Mouse (Mus musculus) heart, postnatal 0 days (tissue): ENCODE measurements at regions not wholly inside any gene's neighbourhood (a gene's known extent, or its start where the extent isn't known, plus 50 kb on each side); places are given as distances from the start of the nearest gene placed in this dataset.

Experiments used
- ATAC-seq: fragments of 200-750 bp; cut with Nextera tagmentation; 2 replicates; pipeline ENCODE4 v1.8.0; 2017; ENCODE audit warnings: low read depth, moderate number of reproducible peaks, moderate library complexity; ENCODE audit not compliant: insufficient read depth
- DNase-seq: peaks from one replicate; pipeline ENCODE4 v3.0.0-alpha.2; 2016; ENCODE audit warnings: low spot score
- H3K27ac ChIP-seq: fragments of 300-500 bp; sonication (generic); 2 replicates; pipeline ENCODE4 v1.5.1; 2014; ENCODE audit warnings: low read depth, mild to moderate bottlenecking
- H3K27me3 ChIP-seq: fragments of 300-500 bp; sonication (generic); 2 replicates; pipeline ENCODE4 v1.6.1; 2014; ENCODE audit warnings: low read length, mixed read lengths; ENCODE audit not compliant: control insufficient read depth, insufficient read depth
- H3K36me3 ChIP-seq: fragments of 300-500 bp; sonication (generic); replicated peaks from 2 replicates; pipeline ENCODE4 v1.6.1; 2014; ENCODE audit warnings: low read length, mixed read lengths; ENCODE audit not compliant: control insufficient read depth, insufficient read depth
- H3K4me1 ChIP-seq: fragments of 300-500 bp; sonication (generic); 2 replicates; pipeline ENCODE4 v1.6.1; 2014; ENCODE audit warnings: antibody characterized with exemption; ENCODE audit not compliant: control insufficient read depth, insufficient read depth
- H3K4me2 ChIP-seq: fragments of 300-500 bp; sonication (generic); 2 replicates; pipeline ENCODE4 v1.6.1; 2014; ENCODE audit warnings: low read depth, mild to moderate bottlenecking, low read length, moderate library complexity
- H3K4me3 ChIP-seq: fragments of 300-500 bp; sonication (generic); 2 replicates; pipeline ENCODE4 v1.5.1; 2014; ENCODE audit warnings: low read depth, low read length
- H3K9ac ChIP-seq: fragments of 300-500 bp; sonication (generic); replicated peaks from 2 replicates; pipeline ENCODE4 v1.6.1; 2014; ENCODE audit warnings: low read depth, low read length, mixed read lengths
- H3K9me3 ChIP-seq: fragments of 300-500 bp; sonication (generic); replicated peaks from 2 replicates; pipeline ENCODE4 v1.6.1; 2016; ENCODE audit warnings: low read length; ENCODE audit not compliant: control insufficient read depth
- CTCF ChIP-seq: IDR thresholded peaks from 2 replicates; pipeline ENCODE4 v1.5.1; 2016; ENCODE audit warnings: antibody characterized with exemption, control low read depth, low read depth
- EP300 ChIP-seq: IDR thresholded peaks from 2 replicates; pipeline ENCODE4 v1.6.1; 2016; ENCODE audit warnings: antibody characterized with exemption, low read depth
- WGBS: fragments of 180-500 bp; shearing (Covaris S2); extraction: QIAGEN DNeasy Blood & Tissue Kit; methylation state at CpG from one replicate; pipeline ENCODE4 v1.1.7; 2014; 5-methylcytosine and 5-hydroxymethylcytosine counted together

- Histone ChIP-seq H3K4me3 (no peak overlapping the region), H3K9ac (no peak overlapping the region), H3K27ac (no peak overlapping the region), H3K4me1 (0 out of 2 replicates have a peak, but pooled peaks cover 3% of the 10 kb centered on the region), H3K4me2 (no peak overlapping the region), H3K36me3 (no peaks in the 10 kb centered on the region), H3K9me3 (no peaks in the 10 kb centered on the region), H3K27me3 (no peaks in the 10 kb centered on the region)
- ATAC-seq: no peak
- no peak for TF ChIP-seq CTCF
- no peak for TF ChIP-seq EP300
- 57% methylated on average over 4 of the region's 4 CpGs for WGBS
- no peak for DNase-seq
These were observed 579.2 kb upstream of the 2610301B20Rik start for GRCm38 (mm10) chr4:10295012-10295530.

DNA sequence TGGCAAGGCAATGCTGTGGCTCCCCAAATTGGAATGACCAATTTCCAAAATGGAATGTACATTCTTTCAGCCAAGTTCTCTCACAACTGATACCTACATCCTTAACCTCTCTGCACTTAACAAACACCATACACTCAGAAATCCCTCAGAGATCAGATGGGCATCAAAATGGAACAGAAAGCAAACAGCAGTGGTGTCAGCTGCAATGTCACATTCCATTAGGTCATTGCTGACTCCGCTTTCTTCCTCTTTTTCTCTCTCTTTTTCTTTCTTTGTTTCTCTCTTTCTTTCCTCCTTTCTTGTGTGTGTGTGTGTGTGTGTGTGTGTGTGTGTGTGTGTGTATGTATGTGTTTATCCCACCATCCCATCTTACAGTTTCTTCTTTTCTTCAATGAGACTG lies 578.1 kb upstream of the 2610301B20Rik start:
- no peak overlapping the region for H3K4me2 ChIP-seq
- H3K36me3 ChIP-seq: no peaks in the 10 kb centered on the region
- DNase-seq: no peak
- TF ChIP-seq CTCF: no peak
- TF ChIP-seq EP300: no peak
- H3K4me3 ChIP-seq: no peak overlapping the region
- no peak overlapping the region for H3K27ac ChIP-seq
- ATAC-seq: no peak
- H3K4me1 ChIP-seq: 0 out of 2 replicates have a peak, but pooled peaks cover 3% of the 10 kb centered on the region
- no peaks in the 10 kb centered on the region for H3K9me3 ChIP-seq
- no peak overlapping the region for H3K9ac ChIP-seq
- H3K27me3 ChIP-seq: no peaks in the 10 kb centered on the region
- WGBS: 79% methylated on average over 1 of the region's 1 CpGs

- no peaks in the 10 kb centered on the region for H3K36me3 ChIP-seq
- H3K27ac ChIP-seq: no peak overlapping the region
- H3K9ac ChIP-seq: no peak overlapping the region
- 28% methylated on average over 5 of the region's 5 CpGs for WGBS
- no peaks in the 10 kb centered on the region for H3K27me3 ChIP-seq
- ATAC-seq: no peak
- H3K4me3 ChIP-seq: no peak overlapping the region
- H3K4me2 ChIP-seq: no peak overlapping the region
- H3K9me3 ChIP-seq: no peaks in the 10 kb centered on the region
- no peak for TF ChIP-seq CTCF
- no peak for TF ChIP-seq EP300
- DNase-seq: no peak
- peaks cover 5% of the 10 kb centered on the region for H3K4me1 ChIP-seq
These were observed 562.4 kb upstream of the 2610301B20Rik start for GRCm38 (mm10) chr4:10311886-10312285.

DNA sequence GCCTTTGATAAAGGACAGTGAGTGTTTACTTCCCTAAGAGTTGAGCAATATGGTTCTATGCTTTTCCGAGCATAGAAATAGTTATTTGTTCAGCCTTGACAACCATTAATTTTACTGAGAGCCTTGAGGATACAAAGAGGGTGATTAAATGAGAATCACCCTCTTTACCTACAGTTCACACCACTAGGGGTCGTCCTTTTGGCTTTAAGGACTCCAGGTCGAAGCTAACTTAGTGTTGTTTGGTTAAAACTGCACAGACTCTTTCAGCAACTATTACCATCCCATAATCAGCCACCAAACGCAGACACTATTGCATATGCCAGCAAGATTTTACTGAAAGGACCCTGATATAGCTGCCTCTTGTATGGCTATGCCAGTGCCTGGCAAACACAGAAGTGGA lies 559.2 kb upstream of the 2610301B20Rik start:
- no peaks in the 10 kb centered on the region for H3K36me3 ChIP-seq
- 53% methylated on average over 4 of the region's 4 CpGs for WGBS
- H3K27me3 ChIP-seq: no peaks in the 10 kb centered on the region
- no peak overlapping the region for H3K9ac ChIP-seq
- H3K9me3 ChIP-seq: no peaks in the 10 kb centered on the region
- H3K4me2 ChIP-seq: no peak overlapping the region
- DNase-seq (no peak), ATAC-seq (no peak)
- TF ChIP-seq CTCF: no peak
- TF ChIP-seq EP300: no peak
- no peak overlapping the region for H3K4me3 ChIP-seq
- H3K4me1 ChIP-seq: peaks cover 5% of the 10 kb centered on the region
- H3K27ac ChIP-seq: peak overlapping the region; percentile 73

DNA sequence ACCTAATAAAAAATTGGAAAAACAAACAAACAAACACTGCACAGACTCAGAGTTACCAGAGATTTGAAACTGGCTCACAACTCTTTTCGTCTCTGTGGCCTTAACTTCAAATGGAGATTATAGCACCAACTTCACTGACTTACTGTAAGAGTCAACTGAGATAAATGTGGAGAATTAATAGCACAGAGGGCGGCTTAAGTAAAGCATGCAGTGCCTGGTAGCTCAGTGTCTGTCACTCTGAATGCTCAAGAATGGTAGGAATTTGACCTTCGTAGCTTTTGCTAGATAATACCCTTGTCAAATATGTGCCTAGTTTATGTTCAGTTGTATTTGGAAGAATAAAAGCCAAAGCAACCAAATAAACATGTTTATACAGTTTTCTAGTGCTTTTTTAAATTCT lies 558.4 kb upstream of the 2610301B20Rik start:
- Histone ChIP-seq H3K4me3 (no peak overlapping the region), H3K9ac (no peak overlapping the region), H3K4me2 (no peak overlapping the region), H3K27ac (peak overlapping the region; percentile 73), H3K36me3 (no peaks in the 10 kb centered on the region), H3K9me3 (no peaks in the 10 kb centered on the region), H3K4me1 (peaks cover 5% of the 10 kb centered on the region), H3K27me3 (no peaks in the 10 kb centered on the region)
- ATAC-seq (peak; percentile 81), DNase-seq (peak; percentile 54)
- TF ChIP-seq CTCF (no peak), EP300 (no peak)
- 17% methylated on average over 3 of the region's 3 CpGs for WGBS

DNA sequence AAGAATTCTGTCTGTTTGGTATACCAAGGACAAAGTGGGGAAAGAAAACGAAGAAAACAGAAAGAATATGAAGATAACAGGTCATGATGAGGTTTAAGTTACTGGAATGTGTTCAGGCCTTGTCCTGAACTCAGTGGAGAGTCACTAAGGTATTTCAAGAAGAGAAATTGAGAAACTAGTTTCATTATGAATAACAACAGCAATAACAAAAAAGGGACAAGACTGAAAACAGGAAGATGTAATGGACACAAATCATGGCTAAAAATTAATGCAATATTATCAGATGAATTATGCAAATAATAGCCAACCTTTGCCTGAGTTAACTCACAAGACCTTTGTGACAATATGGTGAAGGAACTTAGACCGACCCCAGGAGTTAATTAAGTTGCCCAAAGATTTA lies 530.2 kb upstream of the 2610301B20Rik start:
- DNase-seq (no peak), ATAC-seq (no peak)
- Histone ChIP-seq H3K4me1 (no peaks in the 10 kb centered on the region), H3K36me3 (no peaks in the 10 kb centered on the region), H3K9ac (no peak overlapping the region), H3K27me3 (no peaks in the 10 kb centered on the region), H3K9me3 (no peaks in the 10 kb centered on the region), H3K4me3 (no peak overlapping the region), H3K27ac (no peak overlapping the region), H3K4me2 (no peak overlapping the region)
- no peak for TF ChIP-seq EP300
- TF ChIP-seq CTCF: no peak
- 46% methylated on average over 2 of the region's 2 CpGs for WGBS
